Mouse (Mus musculus): Measurements from ENCODE around the gene Rgs9. TPM values are rescaled to one million over a fixed set of nuclear protein-coding genes. Genes with fewer than 3 reads are reported as not detected.

The Rgs9 gene
- polyA plus RNA-seq, 1 experiment from 2014 or later, result 1.7 TPM

- WGBS, result 92% methylated on average over 4 of the region's 4 CpGs
- no peaks in the 10 kb centered on the region for H3K9me3 ChIP-seq (ENCODE audit: control insufficient read depth, low read length)
- H3K4me2 ChIP-seq, result no peak overlapping the region
- DNase-seq (ENCODE audit: low spot score, missing footprints) (no peak), ATAC-seq (ENCODE audit: low FRiP score) (no peak)
- H3K36me3 ChIP-seq (ENCODE audit: control insufficient read depth, insufficient read depth, low read length), result no peaks in the 10 kb centered on the region
- no peaks in the 10 kb centered on the region for H3K27me3 ChIP-seq (ENCODE audit: control insufficient read depth, insufficient read depth, low read length)
- no peak overlapping the region for H3K4me3 ChIP-seq (ENCODE audit: low read depth, low read length)
- H3K27ac ChIP-seq (ENCODE audit: low read depth, low read length), result no peak overlapping the region
- peaks cover 3% of the 10 kb centered on the region; the same call in 1 of the 2 replicates for H3K4me1 ChIP-seq (ENCODE audit: control insufficient read depth, insufficient read depth, low read length)
- no peak overlapping the region for H3K9ac ChIP-seq (ENCODE audit: low read length)
These were observed 36.8 kb upstream of the Rgs9 start for GRCm38 (mm10) chr11:109334773-109335172.

- Histone ChIP-seq H3K4me3 (ENCODE audit: low read depth, low read length) (no peak overlapping the region), H3K27ac (ENCODE audit: low read depth, low read length) (no peak overlapping the region), H3K4me1 (ENCODE audit: control insufficient read depth, insufficient read depth, low read length) (peaks cover 3% of the 10 kb centered on the region; the same call in 1 of the 2 replicates), H3K9me3 (ENCODE audit: control insufficient read depth, low read length) (no peaks in the 10 kb centered on the region), H3K27me3 (ENCODE audit: control insufficient read depth, insufficient read depth, low read length) (no peaks in the 10 kb centered on the region), H3K4me2 (no peak overlapping the region), H3K9ac (ENCODE audit: low read length) (no peak overlapping the region), H3K36me3 (ENCODE audit: control insufficient read depth, insufficient read depth, low read length) (no peaks in the 10 kb centered on the region)
- DNase-seq (ENCODE audit: low spot score, missing footprints) (no peak), ATAC-seq (ENCODE audit: low FRiP score) (no peak)
- WGBS, result 72% methylated on average over 6 of the region's 6 CpGs
These were observed 34.8 kb upstream of the Rgs9 start for GRCm38 (mm10) chr11:109332722-109333121.

GRCm38 (mm10) chr11:109331424-109331824 is 33.5 kb upstream of the Rgs9 start:
- Histone ChIP-seq H3K4me3 (ENCODE audit: low read depth, low read length) (peak overlapping the region; percentile 10; the same call in 1 of the 2 replicates), H3K4me1 (ENCODE audit: control insufficient read depth, insufficient read depth, low read length) (peaks cover 3% of the 10 kb centered on the region; the same call in 1 of the 2 replicates), H3K9ac (ENCODE audit: low read length) (no peak overlapping the region), H3K36me3 (ENCODE audit: control insufficient read depth, insufficient read depth, low read length) (no peaks in the 10 kb centered on the region), H3K9me3 (ENCODE audit: control insufficient read depth, low read length) (no peaks in the 10 kb centered on the region), H3K27me3 (ENCODE audit: control insufficient read depth, insufficient read depth, low read length) (no peaks in the 10 kb centered on the region), H3K27ac (ENCODE audit: low read depth, low read length) (no peak overlapping the region), H3K4me2 (peak overlapping the region; percentile 39)
- WGBS, result 7% methylated on average over 6 of the region's 6 CpGs
- DNase-seq (ENCODE audit: low spot score, missing footprints) (peak; percentile 98), ATAC-seq (ENCODE audit: low FRiP score) (peak; percentile 94)

GRCm38 (mm10) chr11:109330706-109331393 is 32.9 kb upstream of the Rgs9 start:
- DNase-seq (ENCODE audit: low spot score, missing footprints), result no peak
- H3K27me3 ChIP-seq (ENCODE audit: control insufficient read depth, insufficient read depth, low read length), result no peaks in the 10 kb centered on the region
- H3K9ac ChIP-seq (ENCODE audit: low read length), result no peak overlapping the region
- ATAC-seq (ENCODE audit: low FRiP score), result peak; percentile 73
- no peak overlapping the region for H3K27ac ChIP-seq (ENCODE audit: low read depth, low read length)
- no peaks in the 10 kb centered on the region for H3K9me3 ChIP-seq (ENCODE audit: control insufficient read depth, low read length)
- H3K36me3 ChIP-seq (ENCODE audit: control insufficient read depth, insufficient read depth, low read length), result no peaks in the 10 kb centered on the region
- H3K4me1 ChIP-seq (ENCODE audit: control insufficient read depth, insufficient read depth, low read length), result peaks cover 3% of the 10 kb centered on the region; the same call in 1 of the 2 replicates
- 39% methylated on average over 16 of the region's 17 CpGs for WGBS
- peak overlapping the region; percentile 39 for H3K4me2 ChIP-seq
- peak overlapping the region; percentile 10; the same call in 1 of the 2 replicates for H3K4me3 ChIP-seq (ENCODE audit: low read depth, low read length)

GRCm38 (mm10) chr11:109329331-109329730 is 31.4 kb upstream of the Rgs9 start:
- Histone ChIP-seq H3K27ac (ENCODE audit: low read depth, low read length) (no peak overlapping the region), H3K4me1 (ENCODE audit: control insufficient read depth, insufficient read depth, low read length) (peaks cover 3% of the 10 kb centered on the region; the same call in 1 of the 2 replicates), H3K9me3 (ENCODE audit: control insufficient read depth, low read length) (no peaks in the 10 kb centered on the region), H3K9ac (ENCODE audit: low read length) (no peak overlapping the region), H3K4me3 (ENCODE audit: low read depth, low read length) (no peak overlapping the region), H3K4me2 (no peak overlapping the region), H3K27me3 (ENCODE audit: control insufficient read depth, insufficient read depth, low read length) (no peaks in the 10 kb centered on the region), H3K36me3 (ENCODE audit: control insufficient read depth, insufficient read depth, low read length) (no peaks in the 10 kb centered on the region)
- DNase-seq (ENCODE audit: low spot score, missing footprints), result no peak
- 61% methylated on average over 4 of the region's 4 CpGs for WGBS
- ATAC-seq (ENCODE audit: low FRiP score), result no peak

GRCm38 (mm10) chr11:109327952-109328351 is 30.0 kb upstream of the Rgs9 start:
- peaks cover 3% of the 10 kb centered on the region; the same call in 1 of the 2 replicates for H3K4me1 ChIP-seq (ENCODE audit: control insufficient read depth, insufficient read depth, low read length)
- H3K27me3 ChIP-seq (ENCODE audit: control insufficient read depth, insufficient read depth, low read length), result no peaks in the 10 kb centered on the region
- no peak overlapping the region for H3K9ac ChIP-seq (ENCODE audit: low read length)
- 88% methylated on average over 10 of the region's 10 CpGs for WGBS
- DNase-seq (ENCODE audit: low spot score, missing footprints) (no peak), ATAC-seq (ENCODE audit: low FRiP score) (no peak)
- H3K4me3 ChIP-seq (ENCODE audit: low read depth, low read length), result no peak overlapping the region
- no peak overlapping the region for H3K4me2 ChIP-seq
- no peaks in the 10 kb centered on the region for H3K9me3 ChIP-seq (ENCODE audit: control insufficient read depth, low read length)
- H3K27ac ChIP-seq (ENCODE audit: low read depth, low read length), result no peak overlapping the region
- no peaks in the 10 kb centered on the region for H3K36me3 ChIP-seq (ENCODE audit: control insufficient read depth, insufficient read depth, low read length)

- 37% methylated on average over 3 of the region's 3 CpGs for WGBS
- Histone ChIP-seq H3K36me3 (ENCODE audit: control insufficient read depth, insufficient read depth, low read length) (no peaks in the 10 kb centered on the region), H3K27me3 (ENCODE audit: control insufficient read depth, insufficient read depth, low read length) (no peaks in the 10 kb centered on the region), H3K9me3 (ENCODE audit: control insufficient read depth, low read length) (no peaks in the 10 kb centered on the region), H3K9ac (ENCODE audit: low read length) (no peak overlapping the region), H3K4me3 (ENCODE audit: low read depth, low read length) (no peak overlapping the region), H3K27ac (ENCODE audit: low read depth, low read length) (no peak overlapping the region), H3K4me1 (ENCODE audit: control insufficient read depth, insufficient read depth, low read length) (peaks cover 3% of the 10 kb centered on the region; the same call in 1 of the 2 replicates), H3K4me2 (no peak overlapping the region)
- DNase-seq (ENCODE audit: low spot score, missing footprints), result no peak
- ATAC-seq (ENCODE audit: low FRiP score), result no peak
These were observed 29.5 kb upstream of the Rgs9 start for GRCm38 (mm10) chr11:109327381-109327780.

GRCm38 (mm10) chr11:109326270-109326669 is 28.3 kb upstream of the Rgs9 start:
- H3K36me3 ChIP-seq (ENCODE audit: control insufficient read depth, insufficient read depth, low read length), result no peaks in the 10 kb centered on the region
- no peak for ATAC-seq (ENCODE audit: low FRiP score)
- no peaks in the 10 kb centered on the region for H3K9me3 ChIP-seq (ENCODE audit: control insufficient read depth, low read length)
- no peak overlapping the region for H3K4me3 ChIP-seq (ENCODE audit: low read depth, low read length)
- no peaks in the 10 kb centered on the region for H3K4me1 ChIP-seq (ENCODE audit: control insufficient read depth, insufficient read depth, low read length)
- 85% methylated on average over 13 of the region's 13 CpGs for WGBS
- H3K27me3 ChIP-seq (ENCODE audit: control insufficient read depth, insufficient read depth, low read length), result no peaks in the 10 kb centered on the region
- no peak overlapping the region for H3K4me2 ChIP-seq
- no peak overlapping the region for H3K27ac ChIP-seq (ENCODE audit: low read depth, low read length)
- no peak for DNase-seq (ENCODE audit: low spot score, missing footprints)
- no peak overlapping the region for H3K9ac ChIP-seq (ENCODE audit: low read length)

GRCm38 (mm10) chr11:109320361-109320933 is 22.5 kb upstream of the Rgs9 start:
- H3K36me3 ChIP-seq (ENCODE audit: control insufficient read depth, insufficient read depth, low read length), result no peaks in the 10 kb centered on the region
- no peaks in the 10 kb centered on the region for H3K9me3 ChIP-seq (ENCODE audit: control insufficient read depth, low read length)
- H3K27me3 ChIP-seq (ENCODE audit: control insufficient read depth, insufficient read depth, low read length), result no peaks in the 10 kb centered on the region
- no peak overlapping the region for H3K9ac ChIP-seq (ENCODE audit: low read length)
- no peak overlapping the region for H3K4me2 ChIP-seq
- no peaks in the 10 kb centered on the region for H3K4me1 ChIP-seq (ENCODE audit: control insufficient read depth, insufficient read depth, low read length)
- DNase-seq (ENCODE audit: low spot score, missing footprints), result no peak
- no peak overlapping the region for H3K4me3 ChIP-seq (ENCODE audit: low read depth, low read length)
- H3K27ac ChIP-seq (ENCODE audit: low read depth, low read length), result no peak overlapping the region
- WGBS, result 53% methylated on average over 8 of the region's 8 CpGs
- ATAC-seq (ENCODE audit: low FRiP score), result no peak
